Mouse (Mus musculus) MEL (cell line): ENCODE results near the gene Cep135. TPM values are rescaled to one million over a fixed set of nuclear protein-coding genes. Genes with fewer than 3 reads are reported as not detected.
A peak's percentile ranks its signal among the peaks of the same experiment; 100 is the strongest.

Experiments used
- DNase-seq: peaks from one replicate; pipeline ENCODE4 v3.0.0; 2011; ENCODE audit warnings: low read depth, low spot score
- H3K27ac ChIP-seq: 2 replicates; pipeline ENCODE4 v1.5.1; 2012; ENCODE audit warnings: low read depth, mild to moderate bottlenecking, control low read depth, low read length, moderate library complexity; ENCODE audit not compliant: control insufficient read depth
- H3K27me3 ChIP-seq, 2 experiments: fragments of 150-350 bp in 1 of 2; sonication (generic) in 1 of 2; 2 replicates each; pipeline ENCODE4 v1.6.1; 2012; ENCODE audit warnings: low read length in 2 of 2, mild to moderate bottlenecking in 2 of 2, improper control_type of control experiment in 1 of 2, moderate library complexity in 1 of 2; ENCODE audit not compliant: insufficient read depth in 2 of 2, control insufficient read depth in 1 of 2
- H3K36me3 ChIP-seq, 2 experiments: 2 replicates each; pipeline ENCODE4 v1.6.1; 2012 to 2014; ENCODE audit warnings: low read length in 2 of 2, improper control_type of control experiment in 1 of 2, inconsistent platforms in 1 of 2, mild to moderate bottlenecking in 1 of 2; ENCODE audit not compliant: insufficient read depth in 2 of 2, control insufficient read depth in 1 of 2
- H3K4me1 ChIP-seq, 2 experiments: fragments of 150-350 bp in 1 of 2; sonication (generic) in 1 of 2; 2 replicates each; pipeline ENCODE4 v1.6.1; 2012; ENCODE audit warnings: low read length in 2 of 2, improper control_type of control experiment in 1 of 2, mild to moderate bottlenecking in 1 of 2; ENCODE audit not compliant: insufficient read depth in 2 of 2, control insufficient read depth in 1 of 2
- H3K4me3 ChIP-seq, 2 experiments: fragments of 150-350 bp in 1 of 2; sonication (generic) in 1 of 2; 2 replicates each; pipeline ENCODE4 v1.5.1; 2012; ENCODE audit warnings: low read depth in 2 of 2, low read length in 2 of 2, mild to moderate bottlenecking in 2 of 2, moderate library complexity in 2 of 2, control low read depth in 1 of 2, improper control_type of control experiment in 1 of 2; ENCODE audit not compliant: control insufficient read depth in 1 of 2, insufficient read depth in 1 of 2
- H3K79me2 ChIP-seq: 2 replicates; pipeline ENCODE4 v1.6.1; 2012; ENCODE audit warnings: mild to moderate bottlenecking, low read length, moderate library complexity; ENCODE audit not compliant: control insufficient read depth, poor library complexity, insufficient read depth
- H3K9ac ChIP-seq: 2 replicates; pipeline ENCODE4 v1.6.1; 2012; ENCODE audit warnings: low read depth, mild to moderate bottlenecking, control low read depth, low read length, moderate library complexity; ENCODE audit not compliant: control insufficient read depth, poor library complexity, severe bottlenecking
- H3K9me3 ChIP-seq: fragments of 150-350 bp; sonication (generic); replicated peaks from 2 replicates; pipeline ENCODE4 v1.6.1; 2012; ENCODE audit warnings: mild to moderate bottlenecking, low read length, improper control_type of control experiment, moderate library complexity; ENCODE audit not compliant: insufficient read depth
- CTCF ChIP-seq, 3 experiments: IDR thresholded peaks in 2 of 3; conservative IDR thresholded peaks in 1 of 3; 2 replicates each; pipeline ENCODE4 v1.5.1; 2011 to 2012; ENCODE audit warnings: low read length in 3 of 3, low read depth in 2 of 3, mild to moderate bottlenecking in 2 of 3, improper control_type of control experiment in 1 of 3, inconsistent platforms in 1 of 3, mixed read lengths in 1 of 3, moderate library complexity in 1 of 3; ENCODE audit not compliant: control insufficient read depth in 1 of 3, insufficient read depth in 1 of 3, poor library complexity in 1 of 3, severe bottlenecking in 1 of 3
- ELF1 ChIP-seq: IDR thresholded peaks from 2 replicates; pipeline ENCODE4 v1.6.1; 2014; ENCODE audit warnings: low read depth, mild to moderate bottlenecking, inconsistent platforms, low read length, improper control_type of control experiment, moderate library complexity
- ETS1 ChIP-seq: IDR thresholded peaks from 2 replicates; pipeline ENCODE4 v1.6.1; 2012; ENCODE audit warnings: low read depth, mild to moderate bottlenecking, inconsistent platforms, low read length, improper control_type of control experiment, moderate library complexity
- GABPA ChIP-seq: IDR thresholded peaks from 2 replicates; pipeline ENCODE4 v1.6.1; 2012; ENCODE audit warnings: low read depth, mild to moderate bottlenecking, inconsistent platforms, low read length, improper control_type of control experiment, moderate library complexity
- GATA1 ChIP-seq: IDR thresholded peaks from 2 replicates; pipeline ENCODE4 v1.6.1; 2011; ENCODE audit warnings: low read depth, low read length, improper control_type of control experiment
- HCFC1 ChIP-seq: IDR thresholded peaks from 2 replicates; pipeline ENCODE4 v1.6.1; 2012; ENCODE audit warnings: low read depth, mild to moderate bottlenecking, inconsistent platforms, low read length, improper control_type of control experiment, moderate library complexity
- JUND ChIP-seq: IDR thresholded peaks from 2 replicates; pipeline ENCODE4 v1.6.1; 2011; ENCODE audit warnings: low read depth, mild to moderate bottlenecking, improper control_type of control experiment, low read length
- KAT2A ChIP-seq: conservative IDR thresholded peaks from 2 replicates; pipeline ENCODE4 v1.6.1; 2012; ENCODE audit warnings: low read depth, low read length, improper control_type of control experiment, inconsistent platforms
- MAX ChIP-seq: IDR thresholded peaks from 2 replicates; pipeline ENCODE4 v1.6.1; 2011; ENCODE audit warnings: low read length, improper control_type of control experiment
- MEF2A ChIP-seq: IDR thresholded peaks from 2 replicates; pipeline ENCODE4 v1.6.1; 2014; ENCODE audit warnings: low read depth, mild to moderate bottlenecking, inconsistent platforms, low read length, improper control_type of control experiment; ENCODE audit not compliant: poor library complexity, insufficient replicate concordance, severe bottlenecking; ENCODE audit errors: extremely low read depth
- MXI1 ChIP-seq: IDR thresholded peaks from 2 replicates; pipeline ENCODE4 v1.6.1; 2011; ENCODE audit warnings: mild to moderate bottlenecking, low read depth, low read length, improper control_type of control experiment
- MYB ChIP-seq: IDR thresholded peaks from 2 replicates; pipeline ENCODE4 v1.6.1; 2011; ENCODE audit warnings: mild to moderate bottlenecking, low read depth, low read length, improper control_type of control experiment
- NELFE ChIP-seq: IDR thresholded peaks from 2 replicates; pipeline ENCODE4 v1.6.1; 2011; ENCODE audit warnings: low read depth, low read length, improper control_type of control experiment
- NRF1 ChIP-seq: IDR thresholded peaks from 2 replicates; pipeline ENCODE4 v1.6.1; 2014; ENCODE audit warnings: low read depth, mild to moderate bottlenecking, inconsistent platforms, low read length, improper control_type of control experiment, moderate library complexity; ENCODE audit not compliant: poor library complexity, insufficient read depth, severe bottlenecking
- POLR2AphosphoS5 ChIP-seq: IDR thresholded peaks from 2 replicates; pipeline ENCODE4 v1.6.1; 2012; ENCODE audit warnings: low read depth, borderline replicate concordance, mild to moderate bottlenecking, inconsistent platforms, low read length, moderate library complexity, mixed read lengths
- TBP ChIP-seq: IDR thresholded peaks from 2 replicates; pipeline ENCODE4 v1.8.0; 2011; ENCODE audit warnings: low read depth, low read length, improper control_type of control experiment
- TCF12 ChIP-seq: IDR thresholded peaks from 2 replicates; pipeline ENCODE4 v1.6.1; 2014; ENCODE audit warnings: low read depth, mild to moderate bottlenecking, inconsistent platforms, low read length, improper control_type of control experiment, moderate library complexity
- USF1 ChIP-seq: IDR thresholded peaks from 2 replicates; pipeline ENCODE4 v1.6.1; 2014; ENCODE audit warnings: low read depth, mild to moderate bottlenecking, inconsistent platforms, low read length, improper control_type of control experiment, moderate library complexity
- USF2 ChIP-seq, 2 experiments: IDR thresholded peaks; 2 replicates each; pipeline ENCODE4 v1.6.1; 2011 to 2012; ENCODE audit warnings: improper control_type of control experiment in 2 of 2, low read length in 2 of 2, borderline replicate concordance in 1 of 2, inconsistent platforms in 1 of 2, low read depth in 1 of 2, mild to moderate bottlenecking in 1 of 2; ENCODE audit not compliant: insufficient read depth in 1 of 2
- ZKSCAN1 ChIP-seq: IDR thresholded peaks from 2 replicates; pipeline ENCODE4 v1.6.1; 2012; ENCODE audit warnings: low read depth, mild to moderate bottlenecking, inconsistent platforms, low read length, improper control_type of control experiment, moderate library complexity
- polyA plus RNA-seq, 2 experiments: library from polyadenylated mRNA; stranded (reverse) in 1 of 2; unstranded in 1 of 2; fragments of >175 nt in 1 of 2; fragments of >200 nt in 1 of 2; gene quantifications; 2 replicates each; pipeline versions ENCODE4 v1.2.1 to v1.2.4; 2012; ENCODE audit warnings: low replicate concordance in 2 of 2, low read depth in 1 of 2; ENCODE audit not compliant: insufficient read length in 2 of 2, insufficient read depth in 1 of 2, missing spikeins in 1 of 2
- total RNA-seq: library from RNA; depleted of rRNA; stranded (reverse); fragments of 300-350 nt; gene quantifications from 2 replicates; pipeline ENCODE4 v1.2.3, GENCODE M21; 2012

Gene Cep135
- total and polyA plus RNA-seq, 3 experiments: 9.2 to 9.3 TPM; not detected in 1

DNA sequence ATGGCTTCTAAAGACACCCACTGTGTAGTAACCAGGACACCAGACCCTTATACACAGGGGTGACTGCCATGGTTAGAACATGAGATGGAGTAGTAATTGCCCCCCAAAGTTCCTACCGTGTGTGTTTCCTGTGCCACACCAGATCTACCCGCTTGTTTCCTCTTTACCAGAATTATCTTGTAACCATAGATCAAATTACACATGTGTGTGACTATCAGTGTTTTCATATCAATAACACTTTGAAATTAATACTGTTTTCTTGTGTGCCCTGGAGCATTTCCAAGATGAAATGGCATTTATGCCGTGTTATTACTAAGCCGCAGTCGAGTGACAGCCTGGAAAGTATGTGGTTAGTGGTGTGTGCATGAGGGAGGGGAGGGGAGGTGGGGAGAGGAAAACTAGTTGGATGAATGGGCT, 101.7 kb downstream of the Cep135 start (continued):
- TF ChIP-seq CTCF (IDR thresholded peaks at IDR 0.05 in 2 of 3, conservative IDR thresholded peaks at IDR 0.05 in 1 of 3; ENCODE audit: control insufficient read depth in 1 of 3, insufficient read depth in 1 of 3, low read depth in 2 of 3, low read length in 3 of 3, poor library complexity in 1 of 3, severe bottlenecking in 1 of 3) (no peak), ETS1 (peak; percentile 90), TCF12 (peak; percentile 71), ZKSCAN1 (no peak), POLR2AphosphoS5 (no peak)

- Histone ChIP-seq H3K27me3 (no peaks in the 10 kb centered on the region), H3K27ac (no peak overlapping the region), H3K9me3 (no peaks in the 10 kb centered on the region), H3K79me2 (no peaks in the 10 kb centered on the region), H3K36me3 (peaks cover 0 to 45% of the 10 kb centered on the region in 2 experiments; a peak in 2 of 4 replicates), H3K4me3 (no peak overlapping the region), H3K4me1 (peaks cover 27 to 34% of the 10 kb centered on the region in 2 experiments), H3K9ac (no peak overlapping the region)
- no peak for DNase-seq
- TF ChIP-seq JUND: no peak
- TF ChIP-seq NELFE: no peak
- TF ChIP-seq MXI1: no peak
- TF ChIP-seq GATA1: no peak
- no peak for TF ChIP-seq POLR2AphosphoS5
- TF ChIP-seq CTCF (IDR thresholded peaks at IDR 0.05 in 2 of 3, conservative IDR thresholded peaks at IDR 0.05 in 1 of 3; ENCODE audit: control insufficient read depth in 1 of 3, insufficient read depth in 1 of 3, low read depth in 2 of 3, low read length in 3 of 3, poor library complexity in 1 of 3, severe bottlenecking in 1 of 3): no peak
- no peak for TF ChIP-seq USF1
- no peak for TF ChIP-seq TBP
- TF ChIP-seq KAT2A: no peak
- no peak for TF ChIP-seq MAX
- TF ChIP-seq USF2 (IDR thresholded peaks at IDR 0.05; ENCODE audit: borderline replicate concordance in 1 of 2, insufficient read depth in 1 of 2, low read depth in 1 of 2, low read length in 2 of 2): no peak
- no peak for TF ChIP-seq HCFC1
- no peak for TF ChIP-seq NRF1
Measured at GRCm38 (mm10) chr5:76691251-76691650, 102.8 kb downstream of the Cep135 start.

GRCm38 (mm10) chr5:76691706-76692424, 103.4 kb downstream of the Cep135 start:
- H3K27me3 ChIP-seq: no peaks in the 10 kb centered on the region

More at GRCm38 (mm10) chr5:76691706-76692424, 103.4 kb downstream of the Cep135 start:
- Histone ChIP-seq H3K9me3 (no peaks in the 10 kb centered on the region), H3K79me2 (no peaks in the 10 kb centered on the region), H3K27ac (no peak overlapping the region), H3K4me3 (no peak overlapping the region), H3K9ac (no peak overlapping the region), H3K4me1 (peaks cover 24 to 31% of the 10 kb centered on the region in 2 experiments), H3K36me3 (peaks cover 0 to 40% of the 10 kb centered on the region in 2 experiments; a peak in 2 of 4 replicates)
- TF ChIP-seq MEF2A (no peak), GABPA (no peak), USF2 (IDR thresholded peaks at IDR 0.05; ENCODE audit: borderline replicate concordance in 1 of 2, insufficient read depth in 1 of 2, low read depth in 1 of 2, low read length in 2 of 2) (no peak), MYB (no peak), ELF1 (no peak), GATA1 (no peak)
- no peak for DNase-seq
